Comparison of ENCODE assay signal across 11 mouse cellular contexts in the genomic region with DNA sequence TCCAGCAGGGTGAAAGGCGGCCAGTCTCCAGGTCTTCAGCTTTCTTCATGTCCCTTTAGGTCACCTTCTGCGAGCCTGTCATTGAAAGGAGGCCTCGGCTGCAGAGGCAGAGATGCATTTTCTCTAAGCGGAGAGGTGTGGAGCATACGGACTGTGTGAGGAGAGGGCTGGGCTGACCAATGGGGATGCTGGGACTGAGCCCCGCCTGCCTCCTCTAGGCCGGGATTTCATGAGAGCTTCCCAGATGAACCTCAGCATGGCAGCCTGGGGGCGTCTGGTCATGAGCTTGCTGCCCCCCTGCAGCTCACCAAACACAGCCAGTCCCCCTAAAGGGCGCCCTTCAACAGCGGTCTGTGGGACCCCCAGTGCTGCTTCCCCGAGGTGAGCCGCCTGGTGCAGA. TPM values are rescaled to one million over a fixed set of nuclear protein-coding genes. Genes with fewer than 3 reads are reported as not detected.
DNase-seq lines count a peak whose midpoint lies in the region; ATAC-seq and TF ChIP-seq lines count a peak whose summit lies in the region.
"Had no signal": no experiment of that assay in that cellular context is flagged by ENCODE, and none has a peak within 500 bp of the region (broad histone marks: within the 10 kb centered on the region; RNA-seq: fewer than 3 reads in every experiment).

No protein-coding gene starts in this region.

- peak overlapping the region; percentile 18; the same call in 1 of the 2 replicates for H3K4me3 ChIP-seq in lung, embryonic 15.5 days
- H3K4me3 ChIP-seq in forebrain, postnatal 0 days (ENCODE audit: low read depth, low read length) = no peak overlapping the region
- no peak overlapping the region for H3K4me3 ChIP-seq in liver, embryonic 14.5 days (ENCODE audit: insufficient read depth in 1 of 2, low read depth in 2 of 2, low read length in 2 of 2)
- H3K4me3 ChIP-seq in stomach, embryonic 15.5 days (replicated peaks) = peak overlapping the region; percentile 23

- WGBS in lung, embryonic 15.5 days = 25% methylated on average over 12 of the region's 12 CpGs
- WGBS in forebrain, postnatal 0 days = 13% methylated on average over 12 of the region's 12 CpGs
- WGBS in liver, embryonic 14.5 days (ENCODE audit: insufficient replicate concordance) = 60% methylated on average over 12 of the region's 12 CpGs
- 14% methylated on average over 12 of the region's 12 CpGs for WGBS in stomach, embryonic 15.5 days

- no peak for TF ChIP-seq EP300 in liver, embryonic 14.5 days (IDR thresholded peaks at IDR 0.05; ENCODE audit: low read depth)

- no peak for ATAC-seq in lung, embryonic 15.5 days (ENCODE audit: borderline replicate concordance, extremely low read depth, low FRiP score, low TSS enrichment)
- peak; percentile 65 for ATAC-seq in forebrain, postnatal 0 days
- ATAC-seq in liver, embryonic 14.5 days (ENCODE audit: insufficient read depth) = no peak
- ATAC-seq in stomach, embryonic 15.5 days (ENCODE audit: insufficient read depth, low FRiP score, low read depth) = no peak
- ATAC-seq: Patski had no signal

- peaks cover 3% of the 10 kb centered on the region; the same call in 1 of the 2 replicates for H3K36me3 ChIP-seq in lung, embryonic 15.5 days
- H3K36me3 ChIP-seq in forebrain, postnatal 0 days (ENCODE audit: insufficient read depth) = no peaks in the 10 kb centered on the region
- no peaks in the 10 kb centered on the region for H3K36me3 ChIP-seq in liver, embryonic 14.5 days (replicated peaks; ENCODE audit: control insufficient read depth, insufficient read depth, low read depth)
- H3K36me3 ChIP-seq in stomach, embryonic 15.5 days = no peaks in the 10 kb centered on the region

- H3K9me3 ChIP-seq in lung, embryonic 15.5 days = no peaks in the 10 kb centered on the region
- no peaks in the 10 kb centered on the region for H3K9me3 ChIP-seq in forebrain, postnatal 0 days (ENCODE audit: low read length)
- H3K9me3 ChIP-seq in liver, embryonic 14.5 days (ENCODE audit: control insufficient read depth, low read length) = no peaks in the 10 kb centered on the region
- H3K9me3 ChIP-seq in stomach, embryonic 15.5 days = no peaks in the 10 kb centered on the region

- no peak for DNase-seq in lung, adult 18-20 months
- no peak for DNase-seq in forebrain, postnatal 0 days
- no peak for DNase-seq in liver, embryonic 14.5 days (ENCODE audit: low read depth in 3 of 3, low spot score in 3 of 3)
- DNase-seq in left cerebral cortex, postnatal 25 days (ENCODE audit: low spot score in 2 of 2) = no peak
- no peak for DNase-seq in right cerebral cortex, adult 18-20 months
- DNase-seq in right cerebral cortex, postnatal 4 days = no peak
- DNase-seq: cerebellum, adult 11-12 months; gastrocnemius, postnatal 36 days had no signal

- H3K27ac ChIP-seq in lung, embryonic 15.5 days = no peak overlapping the region
- H3K27ac ChIP-seq in forebrain, postnatal 0 days (ENCODE audit: low read depth, low read length) = no peak overlapping the region
- no peak overlapping the region for H3K27ac ChIP-seq in liver, embryonic 14.5 days
- no peak overlapping the region for H3K27ac ChIP-seq in stomach, embryonic 15.5 days

- intact Hi-C loops in left cerebral cortex, postnatal 25 days (cut with DNase I) = no loop called here

- H3K4me1 ChIP-seq in lung, embryonic 15.5 days = peaks cover 12% of the 10 kb centered on the region
- H3K4me1 ChIP-seq in forebrain, postnatal 0 days (ENCODE audit: insufficient read depth) = no peaks in the 10 kb centered on the region
- no peaks in the 10 kb centered on the region for H3K4me1 ChIP-seq in liver, embryonic 14.5 days (replicated peaks; ENCODE audit: control insufficient read depth in 2 of 2, insufficient read depth in 2 of 2, low read length in 1 of 2)
- H3K4me1 ChIP-seq in stomach, embryonic 15.5 days = no peaks in the 10 kb centered on the region

- peak overlapping the region; percentile 51 for H3K4me2 ChIP-seq in lung, embryonic 15.5 days
- H3K4me2 ChIP-seq in forebrain, postnatal 0 days (ENCODE audit: low read depth) = peak overlapping the region; percentile 35
- 0 out of 2 replicates have a peak overlapping the region, but pooled peaks have one; percentile 8 for H3K4me2 ChIP-seq in liver, embryonic 14.5 days (ENCODE audit: low read depth)
- H3K4me2 ChIP-seq in stomach, embryonic 15.5 days = peak overlapping the region; percentile 48

- TF ChIP-seq CTCF in forebrain, postnatal 0 days (IDR thresholded peaks at IDR 0.05; ENCODE audit: low read depth) = no peak
- TF ChIP-seq CTCF in liver, embryonic 14.5 days (IDR thresholded peaks at IDR 0.05; ENCODE audit: low read depth) = no peak

- H3K9ac ChIP-seq in lung, embryonic 15.5 days = no peak overlapping the region
- no peak overlapping the region; the same call in 1 of the 2 replicates for H3K9ac ChIP-seq in forebrain, postnatal 0 days
- H3K9ac ChIP-seq in liver, embryonic 14.5 days (replicated peaks) = no peak overlapping the region
- no peak overlapping the region for H3K9ac ChIP-seq in stomach, embryonic 15.5 days

- H3K27me3 ChIP-seq in lung, embryonic 15.5 days = no peaks in the 10 kb centered on the region
- no peaks in the 10 kb centered on the region for H3K27me3 ChIP-seq in forebrain, postnatal 0 days (ENCODE audit: insufficient read depth, low read length)
- H3K27me3 ChIP-seq in liver, embryonic 14.5 days (ENCODE audit: control insufficient read depth, insufficient read depth, low read length) = no peaks in the 10 kb centered on the region
- H3K27me3 ChIP-seq in stomach, embryonic 15.5 days (replicated peaks) = no peaks in the 10 kb centered on the region
- H3K27me3 ChIP-seq: Patski had no signal

RNA-seq across cellular contexts. Expression of gene Pkn3, which starts 7.1 kb away (rescaled TPM):
- polyA plus RNA-seq in lung, embryonic 15.5 days (2015; fragmentation: Nextera tagmentation; extraction: Ambion mirVana) = 13.2 and 14.7 TPM in 2 replicates
- 2.0 and 4.7 TPM in 2 replicates for total RNA-seq in forebrain, postnatal 0 days (2014; rRNA removed)
- polyA plus RNA-seq in forebrain, postnatal 0 days (2015; fragmentation: Nextera tagmentation; extraction: Ambion mirVana) = 0.80 and 0.86 TPM in 2 replicates
- polyA plus RNA-seq in liver, embryonic 14.5 days (2012; rRNA removed) = 3.0 and 3.5 TPM in 2 replicates
- 1.8 and 2.0 TPM in 2 replicates for polyA plus RNA-seq in liver, embryonic 14.5 days (2014; fragmentation: Nextera tagmentation; extraction: Ambion mirVana)
- polyA plus RNA-seq in stomach, embryonic 15.5 days (2015; fragmentation: Nextera tagmentation; extraction: Ambion mirVana) = 7.9 and 10.5 TPM in 2 replicates
- total RNA-seq in left cerebral cortex, postnatal 25 days (2021) = 1 to 10 TPM; 1.6 to 2.4 TPM

RNA-seq across cellular contexts. Expression of gene Zdhhc12, which starts 8.8 kb away (rescaled TPM):
- polyA plus RNA-seq in lung, embryonic 15.5 days (2015; fragmentation: Nextera tagmentation; extraction: Ambion mirVana) = 31.4 and 32.5 TPM in 2 replicates
- 19.5 and 25.7 TPM in 2 replicates for total RNA-seq in forebrain, postnatal 0 days (2014; rRNA removed)
- polyA plus RNA-seq in forebrain, postnatal 0 days (2015; fragmentation: Nextera tagmentation; extraction: Ambion mirVana) = 20.8 and 23.3 TPM in 2 replicates
- polyA plus RNA-seq in liver, embryonic 14.5 days (2012; rRNA removed) = 23.4 and 25.5 TPM in 2 replicates
- 17.4 and 21.5 TPM in 2 replicates for polyA plus RNA-seq in liver, embryonic 14.5 days (2014; fragmentation: Nextera tagmentation; extraction: Ambion mirVana)
- polyA plus RNA-seq in stomach, embryonic 15.5 days (2015; fragmentation: Nextera tagmentation; extraction: Ambion mirVana) = 46.5 and 47.1 TPM in 2 replicates
- 1 to 10 TPM; 8.5 to 8.8 TPM for total RNA-seq in left cerebral cortex, postnatal 25 days (2021)

RNA-seq across cellular contexts. Expression of gene Set, which starts 27.5 kb away (rescaled TPM):
- polyA plus RNA-seq in lung, embryonic 15.5 days (2015; fragmentation: Nextera tagmentation; extraction: Ambion mirVana) = 449 and 465 TPM in 2 replicates
- 361 and 392 TPM in 2 replicates for total RNA-seq in forebrain, postnatal 0 days (2014; rRNA removed)
- polyA plus RNA-seq in forebrain, postnatal 0 days (2015; fragmentation: Nextera tagmentation; extraction: Ambion mirVana) = 349 and 384 TPM in 2 replicates
- 56.1 and 159 TPM in 2 replicates for polyA plus RNA-seq in liver, embryonic 14.5 days (2012; rRNA removed)
- 179 and 189 TPM in 2 replicates for polyA plus RNA-seq in liver, embryonic 14.5 days (2014; fragmentation: Nextera tagmentation; extraction: Ambion mirVana)
- polyA plus RNA-seq in stomach, embryonic 15.5 days (2015; fragmentation: Nextera tagmentation; extraction: Ambion mirVana) = 426 and 452 TPM in 2 replicates
- total RNA-seq in left cerebral cortex, postnatal 25 days (2021) = 100 to 1,000 TPM; 186 to 193 TPM

RNA-seq across cellular contexts. Expression of gene Wdr34, which starts 36.0 kb away (rescaled TPM):
- 34.0 and 34.5 TPM in 2 replicates for polyA plus RNA-seq in lung, embryonic 15.5 days (2015; fragmentation: Nextera tagmentation; extraction: Ambion mirVana)
- 88.4 and 103 TPM in 2 replicates for total RNA-seq in forebrain, postnatal 0 days (2014; rRNA removed)
- polyA plus RNA-seq in forebrain, postnatal 0 days (2015; fragmentation: Nextera tagmentation; extraction: Ambion mirVana) = 65.1 and 83.6 TPM in 2 replicates
- polyA plus RNA-seq in liver, embryonic 14.5 days (2012; rRNA removed) = 5.6 and 5.8 TPM in 2 replicates
- 6.0 and 6.8 TPM in 2 replicates for polyA plus RNA-seq in liver, embryonic 14.5 days (2014; fragmentation: Nextera tagmentation; extraction: Ambion mirVana)
- 27.2 and 27.9 TPM in 2 replicates for polyA plus RNA-seq in stomach, embryonic 15.5 days (2015; fragmentation: Nextera tagmentation; extraction: Ambion mirVana)
- total RNA-seq in left cerebral cortex, postnatal 25 days (2021) = 10 to 100 TPM; 37.4 to 37.9 TPM

RNA-seq across cellular contexts. Expression of gene Zer1, which starts 39.8 kb away (rescaled TPM):
- 6.5 and 8.1 TPM in 2 replicates for polyA plus RNA-seq in lung, embryonic 15.5 days (2015; fragmentation: Nextera tagmentation; extraction: Ambion mirVana)
- 51.9 and 70.2 TPM in 2 replicates for total RNA-seq in forebrain, postnatal 0 days (2014; rRNA removed)
- 5.4 and 10.3 TPM in 2 replicates for polyA plus RNA-seq in forebrain, postnatal 0 days (2015; fragmentation: Nextera tagmentation; extraction: Ambion mirVana)
- 8.1 and 8.5 TPM in 2 replicates for polyA plus RNA-seq in liver, embryonic 14.5 days (2012; rRNA removed)
- 1.9 and 2.0 TPM in 2 replicates for polyA plus RNA-seq in liver, embryonic 14.5 days (2014; fragmentation: Nextera tagmentation; extraction: Ambion mirVana)
- 7.0 and 7.1 TPM in 2 replicates for polyA plus RNA-seq in stomach, embryonic 15.5 days (2015; fragmentation: Nextera tagmentation; extraction: Ambion mirVana)
- total RNA-seq in left cerebral cortex, postnatal 25 days (2021) = 100 to 1,000 TPM; 152 TPM

Comparison
In these comparisons a context has a peak if more than half of its experiments do, and no peak if none do; other contexts are left out.
1. H3K4me3 ChIP-seq: peak in lung, embryonic 15.5 days (single experiment) and stomach, embryonic 15.5 days (single experiment); none in forebrain, postnatal 0 days (single experiment) and liver, embryonic 14.5 days (0 of 2).
2. Peak in every context shown above with its lines, with median percentiles within 50 percentile points of each other: H3K4me2 ChIP-seq.